Mouse (Mus musculus) heart, embryonic 14.5 days (tissue): ENCODE results near the gene Cdk18. TPM values are rescaled to one million over a fixed set of nuclear protein-coding genes. Genes with fewer than 3 reads are reported as not detected.

Experiments used
- ATAC-seq: fragments of 200-750 bp; cut with Nextera tagmentation; 2 replicates; pipeline ENCODE4 v1.8.0; 2017; ENCODE audit warnings: low read depth, moderate TSS enrichment; ENCODE audit not compliant: insufficient number of reproducible peaks, insufficient read depth, low FRiP score
- H3K27ac ChIP-seq, 2 experiments: fragments of 200-500 bp in 1 of 2; fragments of 300-500 bp in 1 of 2; sonication (generic) in 1 of 2; replicated peaks in 1 of 2; 2 replicates each; pipeline ENCODE4 v1.5.1; 2012 to 2014; ENCODE audit warnings: low read depth in 2 of 2, low read length in 2 of 2, control low read depth in 1 of 2, mild to moderate bottlenecking in 1 of 2, mixed read lengths in 1 of 2; ENCODE audit not compliant: control insufficient read depth in 1 of 2, insufficient read depth in 1 of 2
- H3K27me3 ChIP-seq: fragments of 300-500 bp; sonication (generic); 2 replicates; pipeline ENCODE4 v1.6.1; 2014; ENCODE audit warnings: mild to moderate bottlenecking, low read length, control low read depth; ENCODE audit not compliant: control insufficient read depth, insufficient read depth
- H3K36me3 ChIP-seq: fragments of 300-500 bp; sonication (generic); 2 replicates; pipeline ENCODE4 v1.6.1; 2014; ENCODE audit warnings: mild to moderate bottlenecking, control low read depth, low read length, mixed read lengths; ENCODE audit not compliant: control insufficient read depth, insufficient read depth
- H3K4me1 ChIP-seq, 2 experiments: fragments of 200-500 bp in 1 of 2; fragments of 300-500 bp in 1 of 2; sonication (generic) in 1 of 2; 2 replicates each; pipeline ENCODE4 v1.6.1; 2012 to 2014; ENCODE audit warnings: low read length in 2 of 2, control low read depth in 1 of 2, mixed read lengths in 1 of 2; ENCODE audit not compliant: control insufficient read depth in 2 of 2, insufficient read depth in 2 of 2
- H3K4me2 ChIP-seq: fragments of 300-500 bp; sonication (generic); 2 replicates; pipeline ENCODE4 v1.6.1; 2014; ENCODE audit warnings: mild to moderate bottlenecking, low read length
- H3K4me3 ChIP-seq, 2 experiments: fragments of 200-500 bp in 1 of 2; fragments of 300-500 bp in 1 of 2; sonication (generic) in 1 of 2; 2 replicates each; pipeline ENCODE4 v1.5.1; 2012 to 2014; ENCODE audit warnings: low read length in 2 of 2, mild to moderate bottlenecking in 2 of 2, control low read depth in 1 of 2, low read depth in 1 of 2, moderate library complexity in 1 of 2; ENCODE audit not compliant: control insufficient read depth in 1 of 2, insufficient read depth in 1 of 2
- H3K9ac ChIP-seq: fragments of 300-500 bp; sonication (generic); 2 replicates; pipeline ENCODE4 v1.6.1; 2014; ENCODE audit warnings: mild to moderate bottlenecking, low read length
- H3K9me3 ChIP-seq: fragments of 300-500 bp; sonication (generic); 2 replicates; pipeline ENCODE4 v1.6.1; 2016; ENCODE audit warnings: low read length, control low read depth; ENCODE audit not compliant: control insufficient read depth
- WGBS: fragments of 180-500 bp; shearing (Covaris S2); extraction: QIAGEN DNeasy Blood & Tissue Kit; methylation state at CpG from one replicate; pipeline ENCODE4 v1.1.7; 2014; 5-methylcytosine and 5-hydroxymethylcytosine counted together
- polyA plus RNA-seq: library from polyadenylated mRNA; unstranded; fragments of >200 nt; fragmentation: Nextera tagmentation; extraction: Ambion mirVana; gene quantifications from 2 replicates; pipeline ENCODE4 v1.2.1, GENCODE M21; 2014

Cdk18 gene
- 2.7 and 2.9 TPM in 2 replicates for polyA plus RNA-seq

DNA sequence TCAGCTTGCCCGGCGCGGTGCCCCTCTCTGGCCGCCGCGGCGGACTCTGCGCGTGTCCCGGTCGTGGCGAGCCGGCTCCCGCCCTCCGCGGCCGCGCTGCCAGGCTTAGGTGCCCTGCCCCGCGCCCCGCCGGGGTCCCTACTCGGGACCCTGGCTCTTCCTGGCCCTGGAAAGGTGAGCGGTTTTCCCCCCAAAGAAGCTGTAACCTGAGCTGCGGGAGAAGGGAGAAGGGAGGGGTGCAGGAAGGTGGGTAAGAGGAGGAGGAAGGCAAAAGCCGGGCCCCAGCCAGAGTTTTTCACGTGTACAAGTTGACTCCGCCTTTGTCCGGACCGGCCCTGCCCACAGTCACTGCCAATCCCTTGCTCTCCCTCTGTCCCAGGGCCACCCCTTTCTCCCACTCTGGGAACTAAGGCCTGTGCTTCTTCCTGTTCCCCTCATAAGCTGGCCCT is at the start of gene Cdk18:
Cdk18 (minus strand) TSS at position 269 of the 449 bp plus-strand sequence.
- H3K9ac ChIP-seq, result peak within 1 kb of the TSS; percentile 75
- peaks cover 7 to 18% of the 10 kb centered on the region in 2 experiments for H3K4me1 ChIP-seq
- no peaks in the 10 kb centered on the region for H3K27me3 ChIP-seq
- H3K4me3 ChIP-seq, result peak within 1 kb of the TSS; percentile 66 to 76
- H3K36me3 ChIP-seq, result no peaks in the 10 kb centered on the region
- peak within 1 kb of the TSS; percentile 97 for H3K4me2 ChIP-seq
- no peaks in the 10 kb centered on the region for H3K9me3 ChIP-seq
- H3K27ac ChIP-seq, result no peak within 1 kb of the TSS
- peak; percentile 74 for ATAC-seq
- 0% methylated on average over 30 of the region's 30 CpGs for WGBS

DNA sequence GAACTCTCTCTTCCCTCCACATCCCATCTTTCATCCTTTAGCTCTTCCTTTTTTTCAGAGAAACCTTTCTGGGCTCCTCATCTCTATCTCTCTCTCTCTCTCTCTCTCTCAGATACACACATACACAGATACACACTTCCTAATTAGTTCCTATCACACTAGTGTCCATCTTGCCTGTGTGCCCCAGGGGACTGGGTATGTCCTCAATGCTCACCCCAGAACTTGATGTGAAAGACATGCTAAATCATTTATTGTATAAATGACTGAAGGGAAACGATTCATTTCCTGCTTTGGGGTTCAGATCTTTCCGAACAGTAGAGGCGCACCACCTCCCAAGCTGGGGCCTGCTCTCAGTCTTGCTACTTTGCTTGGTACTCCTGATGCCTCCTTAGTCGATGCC is 49.7 kb upstream of the Cdk18 start:
- H3K27me3 ChIP-seq, result peaks cover 79% of the 10 kb centered on the region
- no peaks in the 10 kb centered on the region for H3K9me3 ChIP-seq
- no peak overlapping the region for H3K4me2 ChIP-seq
- no peaks in the 10 kb centered on the region for H3K36me3 ChIP-seq
- no peak overlapping the region for H3K4me3 ChIP-seq
- 55% methylated on average over 4 of the region's 4 CpGs for WGBS
- no peak overlapping the region for H3K9ac ChIP-seq
- no peak for ATAC-seq
- no peak overlapping the region for H3K27ac ChIP-seq
- peaks cover 3 to 17% of the 10 kb centered on the region in 2 experiments; a peak in 3 of 4 replicates for H3K4me1 ChIP-seq

DNA sequence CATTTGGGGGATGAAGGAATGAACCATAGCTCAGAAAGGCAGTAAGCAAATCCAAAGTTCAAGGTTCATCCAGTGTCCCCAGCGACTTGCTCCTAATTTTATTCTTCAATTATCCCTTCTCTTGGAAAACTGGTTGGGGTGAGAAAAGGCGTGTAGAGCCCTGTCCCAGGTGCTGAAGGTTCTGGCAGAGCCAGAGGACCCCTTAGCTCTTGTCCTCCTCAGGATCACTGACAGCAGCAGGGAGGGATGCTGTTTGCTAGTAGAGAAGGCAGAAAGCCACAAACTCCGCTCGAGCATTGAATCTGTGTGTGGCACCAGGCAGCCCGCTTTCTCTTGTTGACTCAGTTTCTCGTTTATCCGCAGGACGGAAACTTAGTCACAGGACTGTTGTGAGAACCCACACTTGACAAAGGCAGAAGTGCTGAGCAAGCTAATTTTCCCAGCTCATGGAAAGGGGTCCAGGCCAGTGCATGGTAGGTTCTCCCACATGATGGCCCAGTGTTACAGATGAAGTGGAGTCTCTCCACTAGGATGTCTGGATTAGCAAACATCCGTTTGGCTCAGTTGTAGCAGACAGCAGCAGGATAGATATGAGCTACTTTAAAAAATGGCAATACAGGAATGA is 49.1 kb upstream of the Cdk18 start:
- H3K4me1 ChIP-seq, result peaks cover 3 to 17% of the 10 kb centered on the region in 2 experiments; a peak in 3 of 4 replicates
- WGBS, result 23% methylated on average over 9 of the region's 9 CpGs

DNA sequence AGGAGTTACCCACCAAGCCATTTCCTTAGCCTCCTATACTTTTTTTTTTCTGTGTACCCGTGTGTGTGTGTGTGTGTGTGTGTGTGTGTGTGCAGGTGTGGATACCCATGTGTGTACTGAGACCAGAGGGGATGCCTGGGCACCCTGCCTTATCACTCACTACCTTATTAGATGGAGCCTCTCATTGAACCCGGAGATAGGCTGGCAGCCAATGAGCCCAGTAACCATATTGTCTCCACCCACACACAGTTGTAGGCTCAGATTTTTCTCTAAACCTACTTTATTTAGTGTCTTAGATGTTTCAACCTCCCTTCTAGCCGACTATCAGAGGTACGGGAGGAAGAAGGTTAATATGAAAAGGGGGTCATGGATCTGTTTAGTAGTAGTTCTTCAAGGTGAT is 46.8 kb upstream of the Cdk18 start:
- Histone ChIP-seq H3K27me3 (peaks cover 62% of the 10 kb centered on the region), H3K9ac (no peak overlapping the region), H3K4me3 (no peak overlapping the region), H3K27ac (no peak overlapping the region), H3K36me3 (no peaks in the 10 kb centered on the region), H3K9me3 (no peaks in the 10 kb centered on the region), H3K4me2 (no peak overlapping the region), H3K4me1 (peaks cover 0 to 8% of the 10 kb centered on the region in 2 experiments; a peak in 2 of 4 replicates)
- 69% methylated on average over 4 of the region's 4 CpGs for WGBS
- no peak for ATAC-seq

More for the DNA sequence above, 49.1 kb upstream of the Cdk18 start:
- Histone ChIP-seq H3K27ac (no peak overlapping the region), H3K4me3 (no peak overlapping the region), H3K27me3 (peaks cover 78% of the 10 kb centered on the region), H3K9ac (no peak overlapping the region), H3K36me3 (no peaks in the 10 kb centered on the region), H3K9me3 (no peaks in the 10 kb centered on the region), H3K4me2 (no peak overlapping the region)
- no peak for ATAC-seq

DNA sequence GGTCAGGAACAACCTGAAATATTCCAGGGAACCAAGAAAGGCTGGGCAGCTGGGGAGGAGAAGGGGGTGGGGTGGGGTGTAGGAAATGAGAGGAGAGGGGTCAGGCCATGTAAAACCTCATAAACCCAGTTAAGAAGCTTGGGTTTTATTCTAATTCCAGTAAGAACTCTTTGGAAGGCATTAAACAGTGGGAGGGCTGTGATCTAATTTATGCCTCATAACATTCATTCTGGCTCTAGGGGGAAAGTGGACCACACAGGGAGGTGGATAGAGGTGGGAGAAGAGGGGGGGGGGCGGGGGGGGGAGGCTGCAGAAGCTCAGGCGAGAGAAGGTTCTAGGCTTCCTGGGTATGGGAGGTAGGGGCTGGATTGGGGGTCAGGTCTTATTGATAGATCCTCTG is 32.1 kb upstream of the Cdk18 start:
- WGBS, result 21% methylated on average over 2 of the region's 2 CpGs
- Histone ChIP-seq H3K9me3 (no peaks in the 10 kb centered on the region), H3K27ac (no peak overlapping the region), H3K4me1 (peaks cover 0 to 4% of the 10 kb centered on the region in 2 experiments; a peak in 2 of 4 replicates), H3K4me2 (no peak overlapping the region), H3K4me3 (no peak overlapping the region), H3K27me3 (peaks cover 4% of the 10 kb centered on the region), H3K36me3 (no peaks in the 10 kb centered on the region), H3K9ac (no peak overlapping the region)
- ATAC-seq, result no peak

DNA sequence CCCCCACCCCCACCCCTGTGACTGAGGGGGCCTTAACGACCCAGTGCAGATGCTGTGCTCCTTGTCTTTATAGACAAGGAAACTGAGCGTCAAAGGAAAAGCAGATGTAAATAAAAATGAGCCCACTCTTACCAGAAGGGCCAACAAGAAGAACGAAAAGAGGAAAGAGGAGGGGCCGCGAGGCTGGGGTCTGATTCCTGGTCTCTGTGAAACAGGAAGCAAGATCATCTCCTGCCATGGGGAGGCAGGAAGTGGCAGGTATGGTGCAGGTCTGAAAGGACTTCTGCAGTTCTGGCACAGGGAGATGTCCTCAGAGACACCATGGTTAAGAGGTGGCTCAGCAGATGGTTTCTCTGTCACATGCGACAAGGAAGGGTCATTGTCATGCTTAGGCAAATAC is 31.2 kb upstream of the Cdk18 start:
- H3K27ac ChIP-seq, result no peak overlapping the region
- H3K9ac ChIP-seq, result no peak overlapping the region
- peaks cover 0 to 4% of the 10 kb centered on the region in 2 experiments; a peak in 2 of 4 replicates for H3K4me1 ChIP-seq
- H3K36me3 ChIP-seq, result no peaks in the 10 kb centered on the region
- H3K4me2 ChIP-seq, result no peak overlapping the region
- 0 out of 2 replicates have a peak, but pooled peaks cover 4% of the 10 kb centered on the region for H3K9me3 ChIP-seq
- ATAC-seq, result no peak
- H3K4me3 ChIP-seq, result no peak overlapping the region
- peaks cover 4% of the 10 kb centered on the region for H3K27me3 ChIP-seq
- WGBS, result 52% methylated on average over 6 of the region's 6 CpGs

DNA sequence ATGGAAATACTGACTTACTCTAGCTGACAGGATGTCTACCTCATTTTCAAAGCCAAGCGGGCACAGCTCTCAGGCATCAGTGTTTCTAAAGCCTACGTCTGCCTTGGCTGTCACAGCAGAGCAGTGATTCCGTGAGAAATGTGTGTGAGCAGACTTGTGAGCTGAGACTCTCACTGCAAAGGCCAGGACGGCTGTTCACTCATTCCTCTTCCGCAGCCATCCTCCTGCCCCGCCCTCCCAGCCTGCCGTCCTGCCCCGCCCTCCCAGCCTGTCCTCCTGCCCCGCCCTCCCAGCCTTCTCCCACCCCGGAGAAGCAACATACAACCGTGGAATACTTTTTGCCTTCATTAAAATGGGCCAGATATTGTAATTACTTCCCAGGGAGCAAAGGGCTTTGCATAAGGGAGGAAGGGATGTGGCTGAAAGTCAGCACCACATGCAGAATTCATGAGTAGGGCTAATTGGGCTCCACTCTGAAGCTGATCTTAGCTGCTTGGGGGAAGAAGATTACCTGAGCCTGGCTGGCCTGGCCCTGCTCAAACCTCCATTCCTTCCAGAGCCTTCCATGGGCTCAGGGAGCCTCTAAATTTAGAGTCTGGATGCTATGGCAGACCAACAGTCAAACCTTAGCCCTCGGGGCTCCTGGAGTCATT is 28.8 kb upstream of the Cdk18 start:
- peaks cover 0 to 4% of the 10 kb centered on the region in 2 experiments; a peak in 2 of 4 replicates for H3K4me1 ChIP-seq
- peak overlapping the region; percentile 9; the same call in 1 of the 2 replicates for H3K9ac ChIP-seq
- 0 out of 2 replicates have a peak, but pooled peaks cover 4% of the 10 kb centered on the region for H3K9me3 ChIP-seq
- H3K4me3 ChIP-seq, result peak overlapping the region; percentile 16 to 33; a peak in 3 of 4 replicates
- no peak overlapping the region for H3K27ac ChIP-seq
- no peaks in the 10 kb centered on the region for H3K36me3 ChIP-seq
- H3K27me3 ChIP-seq, result peaks cover 4% of the 10 kb centered on the region
- 7% methylated on average over 12 of the region's 12 CpGs for WGBS
- H3K4me2 ChIP-seq, result peak overlapping the region; percentile 60
- ATAC-seq, result no peak
